Mouse (Mus musculus): ENCODE results near the gene Dusp18.

DNA sequence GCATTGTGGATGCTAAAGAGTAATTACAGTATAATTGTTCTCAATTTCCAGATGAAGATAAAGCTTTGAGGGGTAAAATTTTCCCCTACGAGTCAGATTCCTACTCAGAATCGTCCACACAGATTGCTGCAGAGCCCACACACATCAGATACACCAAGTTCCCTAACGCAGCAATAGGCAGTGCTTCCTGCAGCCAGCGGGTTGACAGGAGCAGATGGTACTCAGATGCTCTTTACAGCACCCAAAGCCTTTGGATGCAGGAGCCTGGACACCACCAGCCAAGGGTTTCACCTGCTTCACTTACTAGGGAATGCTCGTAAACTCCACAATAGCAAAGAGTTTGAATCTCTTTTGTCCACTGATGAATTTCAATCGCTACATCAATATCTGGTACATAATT is 18.6 kb upstream of the Dusp18 start:
- TF ChIP-seq CTCF (IDR thresholded peaks at IDR 0.05; ENCODE audit: low read depth, low read length) (no peak), POLR2A (IDR thresholded peaks at IDR 0.05; ENCODE audit: borderline replicate concordance, low read depth, low read length) (no peak)
